Mouse (Mus musculus) hindbrain, embryonic 16.5 days (tissue): ENCODE results near the gene Padi1. TPM values are rescaled to one million over a fixed set of nuclear protein-coding genes. Genes with fewer than 3 reads are reported as not detected.

Source experiments
- ATAC-seq: fragments of 200-750 bp; cut with Nextera tagmentation; 2 replicates; pipeline ENCODE4 v1.8.0; 2017; ENCODE audit warnings: moderate TSS enrichment, moderate library complexity
- H3K27ac ChIP-seq: fragments of 300-500 bp; sonication (generic); 2 replicates; pipeline ENCODE4 v1.5.1; 2014; ENCODE audit warnings: low read depth, mild to moderate bottlenecking, control low read depth, low read length, moderate library complexity
- H3K27me3 ChIP-seq: fragments of 300-500 bp; sonication (generic); replicated peaks from 2 replicates; pipeline ENCODE4 v1.6.1; 2014; ENCODE audit warnings: low read length; ENCODE audit not compliant: control insufficient read depth, insufficient read depth
- H3K36me3 ChIP-seq: fragments of 300-500 bp; sonication (generic); 2 replicates; pipeline ENCODE4 v1.6.1; 2014; ENCODE audit warnings: mild to moderate bottlenecking, low read length, moderate library complexity, mixed read lengths; ENCODE audit not compliant: control insufficient read depth, insufficient read depth
- H3K4me1 ChIP-seq: fragments of 300-500 bp; sonication (generic); 2 replicates; pipeline ENCODE4 v1.6.1; 2014; ENCODE audit warnings: low read depth, low read length; ENCODE audit not compliant: control insufficient read depth, insufficient read depth
- H3K4me2 ChIP-seq: fragments of 300-500 bp; sonication (generic); 2 replicates; pipeline ENCODE4 v1.6.1; 2014; ENCODE audit warnings: mild to moderate bottlenecking, low read length, control low read depth, moderate library complexity
- H3K4me3 ChIP-seq: fragments of 300-500 bp; sonication (generic); 2 replicates; pipeline ENCODE4 v1.5.1; 2014; ENCODE audit warnings: mild to moderate bottlenecking, low read length, control low read depth, moderate library complexity
- H3K9ac ChIP-seq: fragments of 300-500 bp; sonication (generic); 2 replicates; pipeline ENCODE4 v1.6.1; 2014; ENCODE audit warnings: low read depth, mild to moderate bottlenecking, control low read depth, low read length, moderate library complexity
- H3K9me3 ChIP-seq: fragments of 300-500 bp; sonication (generic); 2 replicates; pipeline ENCODE4 v1.6.1; 2014; ENCODE audit warnings: mild to moderate bottlenecking, low read length, moderate library complexity; ENCODE audit not compliant: control insufficient read depth
- WGBS: fragments of 180-500 bp; shearing (Covaris S2); extraction: QIAGEN DNeasy Blood & Tissue Kit; methylation state at CpG from one replicate; pipeline ENCODE4 v1.1.7; 2014; 5-methylcytosine and 5-hydroxymethylcytosine counted together
- polyA plus RNA-seq: library from polyadenylated mRNA; unstranded; fragments of >200 nt; fragmentation: Nextera tagmentation; extraction: Ambion mirVana; gene quantifications from 2 replicates; pipeline ENCODE4 v1.2.1, GENCODE M21; 2015

The Padi1 gene
- polyA plus RNA-seq, 1 experiment from 2014 or later: not detected

DNA sequence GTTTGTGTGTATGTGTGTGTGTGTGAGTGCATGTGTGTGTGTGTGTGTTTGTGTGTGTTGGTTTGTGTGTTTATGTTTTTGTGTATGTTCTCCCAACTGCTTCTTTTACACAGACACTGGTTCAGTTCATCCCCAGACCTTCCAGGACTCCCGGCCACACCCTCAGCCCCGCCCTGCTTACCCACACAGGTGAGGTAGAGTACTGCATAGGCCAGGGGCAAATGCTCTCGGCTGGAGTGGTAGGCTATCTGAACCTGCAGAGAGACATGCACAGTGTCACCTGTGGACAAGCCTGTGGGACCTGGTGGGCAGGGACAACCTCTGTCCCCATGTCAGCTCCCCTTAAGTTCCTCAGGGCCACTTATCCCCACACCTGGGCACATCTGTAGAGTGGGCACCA is 44.2 kb downstream of the Padi1 start:
- Histone ChIP-seq H3K9me3 (no peaks in the 10 kb centered on the region), H3K27me3 (no peaks in the 10 kb centered on the region), H3K36me3 (no peaks in the 10 kb centered on the region), H3K27ac (no peak overlapping the region), H3K9ac (no peak overlapping the region), H3K4me3 (no peak overlapping the region), H3K4me1 (no peaks in the 10 kb centered on the region), H3K4me2 (no peak overlapping the region)
- WGBS: 85% methylated on average over 3 of the region's 3 CpGs
- no peak for ATAC-seq

DNA sequence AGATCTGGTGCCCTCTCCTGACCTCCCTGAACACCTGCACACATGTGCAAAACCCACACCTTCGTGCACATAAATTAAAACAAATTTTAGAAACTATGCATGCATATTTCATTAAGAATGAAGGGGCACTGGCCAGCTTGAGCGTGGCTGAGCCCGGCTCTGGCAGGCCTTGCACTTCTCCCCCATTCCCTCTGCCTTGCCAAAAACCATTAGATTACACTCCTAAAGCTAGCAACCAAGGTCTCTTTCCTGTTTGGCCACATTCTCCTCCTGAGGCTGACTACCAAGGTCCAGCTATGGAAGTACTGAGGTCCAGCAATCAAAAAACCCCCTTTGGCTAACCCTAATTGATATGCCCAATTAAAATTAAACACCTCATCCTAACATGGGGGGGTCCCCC is 48.8 kb downstream of the Padi1 start:
- 76% methylated on average over 3 of the region's 3 CpGs for WGBS
- Histone ChIP-seq H3K4me1 (no peaks in the 10 kb centered on the region), H3K9me3 (no peaks in the 10 kb centered on the region), H3K27ac (no peak overlapping the region), H3K36me3 (no peaks in the 10 kb centered on the region), H3K9ac (no peak overlapping the region), H3K4me3 (no peak overlapping the region), H3K4me2 (no peak overlapping the region), H3K27me3 (no peaks in the 10 kb centered on the region)
- ATAC-seq: no peak

DNA sequence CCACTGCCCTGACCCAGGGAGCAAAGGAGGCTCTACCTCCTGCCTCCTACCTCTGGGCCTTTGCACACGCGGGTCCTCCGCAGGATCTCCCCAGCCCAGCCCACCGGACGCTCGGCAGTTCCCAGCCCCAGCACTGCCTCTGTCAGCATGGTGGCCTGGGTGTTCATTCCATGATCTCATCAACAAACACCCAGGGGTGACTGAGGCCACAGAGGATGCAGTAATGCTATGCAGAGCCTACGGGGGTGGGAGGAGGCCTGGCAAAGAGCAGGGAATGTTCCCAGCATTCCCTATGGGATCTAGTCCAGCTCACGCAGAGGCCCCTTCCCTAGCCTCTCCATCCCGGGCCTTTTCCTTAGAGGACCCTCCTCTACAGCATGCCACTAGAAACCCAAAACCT is 50.9 kb downstream of the Padi1 start:
- Histone ChIP-seq H3K4me3 (no peak overlapping the region), H3K4me2 (no peak overlapping the region), H3K27ac (no peak overlapping the region), H3K4me1 (no peaks in the 10 kb centered on the region), H3K36me3 (no peaks in the 10 kb centered on the region), H3K9me3 (no peaks in the 10 kb centered on the region), H3K27me3 (no peaks in the 10 kb centered on the region), H3K9ac (no peak overlapping the region)
- no peak for ATAC-seq
- WGBS: 77% methylated on average over 9 of the region's 9 CpGs

DNA sequence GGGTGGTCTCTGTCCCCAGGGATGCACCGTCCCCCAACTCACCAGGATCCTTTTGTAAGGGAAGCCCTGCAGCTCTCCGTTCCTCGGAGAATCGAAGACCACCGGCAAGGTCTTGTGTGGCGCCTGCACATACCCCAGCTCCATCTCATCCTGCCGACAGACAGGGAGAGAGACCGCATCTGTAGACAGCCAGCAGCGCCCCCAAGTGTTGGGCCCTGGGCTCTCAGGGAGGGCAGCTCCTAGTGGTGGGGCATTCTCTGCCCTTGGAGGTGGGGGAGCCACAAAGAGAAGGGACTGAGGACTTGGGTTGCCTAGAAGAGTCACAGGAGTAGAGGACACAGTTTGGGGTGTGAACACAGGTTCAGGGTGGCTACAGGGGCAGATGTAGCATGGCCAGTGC is 51.8 kb downstream of the Padi1 start:
- no peaks in the 10 kb centered on the region for H3K4me1 ChIP-seq
- H3K4me3 ChIP-seq: no peak overlapping the region
- no peak overlapping the region for H3K4me2 ChIP-seq
- no peaks in the 10 kb centered on the region for H3K36me3 ChIP-seq
- no peaks in the 10 kb centered on the region for H3K27me3 ChIP-seq
- H3K9me3 ChIP-seq: no peaks in the 10 kb centered on the region
- ATAC-seq: no peak
- H3K27ac ChIP-seq: no peak overlapping the region
- H3K9ac ChIP-seq: no peak overlapping the region
- 44% methylated on average over 9 of the region's 9 CpGs for WGBS

DNA sequence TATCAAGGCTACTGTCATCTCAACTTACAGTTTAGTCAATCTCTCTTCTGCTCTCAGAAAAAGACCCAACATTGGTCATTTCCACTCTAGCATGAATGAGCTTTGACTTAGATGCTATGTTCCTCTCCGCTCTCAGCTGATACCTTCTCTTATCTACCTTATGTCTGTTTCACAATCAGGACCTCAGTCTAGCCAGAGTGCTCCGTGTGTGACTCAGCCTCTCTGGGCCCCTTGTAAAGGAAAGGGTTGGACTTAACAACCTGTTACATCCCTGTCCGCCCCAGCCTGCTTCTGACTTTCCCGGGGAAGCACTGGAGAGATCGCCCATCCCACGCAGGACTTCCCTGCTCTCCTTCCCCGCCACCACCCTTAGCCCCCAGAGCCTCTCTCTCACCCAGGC is 53.0 kb downstream of the Padi1 start:
- H3K27me3 ChIP-seq: no peaks in the 10 kb centered on the region; the same call in 1 of the 2 replicates
- H3K36me3 ChIP-seq: no peaks in the 10 kb centered on the region
- no peak overlapping the region for H3K9ac ChIP-seq
- WGBS: 93% methylated on average over 7 of the region's 7 CpGs
- H3K4me3 ChIP-seq: no peak overlapping the region
- no peaks in the 10 kb centered on the region for H3K9me3 ChIP-seq
- no peaks in the 10 kb centered on the region for H3K4me1 ChIP-seq
- H3K27ac ChIP-seq: no peak overlapping the region
- H3K4me2 ChIP-seq: no peak overlapping the region
- no peak for ATAC-seq

DNA sequence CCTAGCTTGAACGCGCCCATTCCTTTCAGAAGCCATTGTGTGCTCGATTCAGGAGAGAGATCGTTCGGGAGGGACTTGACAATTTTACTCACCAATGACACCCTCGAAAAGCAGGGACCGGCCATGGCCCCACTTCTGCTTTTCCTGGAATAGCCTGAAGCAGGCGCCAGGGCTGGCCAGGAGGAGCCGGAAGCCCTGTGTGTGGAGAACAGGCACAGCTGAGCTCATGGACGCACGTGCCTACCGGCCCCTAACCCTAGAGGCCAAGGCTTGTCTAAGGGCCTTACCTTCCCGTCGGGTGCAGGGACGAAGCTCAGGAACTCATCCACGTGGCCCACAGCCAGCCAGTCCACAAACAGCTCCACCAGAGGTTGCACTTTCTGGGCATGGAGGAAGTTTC is 54.5 kb downstream of the Padi1 start:
- Histone ChIP-seq H3K9ac (no peak overlapping the region), H3K9me3 (0 out of 2 replicates have a peak, but pooled peaks cover 2% of the 10 kb centered on the region), H3K27me3 (no peaks in the 10 kb centered on the region; the same call in 1 of the 2 replicates), H3K27ac (no peak overlapping the region), H3K4me1 (no peaks in the 10 kb centered on the region), H3K4me2 (no peak overlapping the region), H3K4me3 (no peak overlapping the region), H3K36me3 (no peaks in the 10 kb centered on the region)
- 85% methylated on average over 16 of the region's 16 CpGs for WGBS
- no peak for ATAC-seq

DNA sequence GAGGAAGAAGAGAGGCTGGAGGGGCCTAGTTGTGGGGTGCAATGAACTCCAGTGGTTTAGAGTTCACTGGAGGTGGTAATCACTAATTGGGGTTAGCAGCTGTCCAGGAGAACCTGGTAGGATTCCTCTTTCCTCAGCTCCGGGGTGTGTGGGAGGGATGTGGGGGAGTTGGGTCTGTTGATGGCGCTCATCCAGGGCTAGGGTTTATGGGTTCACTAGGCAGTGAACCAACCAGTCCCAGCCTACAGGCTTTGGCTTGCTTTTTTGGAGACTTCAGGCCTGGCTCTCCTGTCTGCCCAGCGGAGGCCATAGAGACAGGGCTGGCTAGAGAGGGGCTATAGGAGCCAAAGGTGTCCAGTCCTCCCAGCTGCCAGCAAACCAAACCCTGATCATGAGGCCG is 55.6 kb downstream of the Padi1 start:
- Histone ChIP-seq H3K4me2 (no peak overlapping the region), H3K36me3 (no peaks in the 10 kb centered on the region), H3K9ac (no peak overlapping the region), H3K27me3 (no peaks in the 10 kb centered on the region; the same call in 1 of the 2 replicates), H3K9me3 (0 out of 2 replicates have a peak, but pooled peaks cover 2% of the 10 kb centered on the region), H3K4me1 (no peaks in the 10 kb centered on the region), H3K4me3 (no peak overlapping the region), H3K27ac (no peak overlapping the region)
- ATAC-seq: no peak
- WGBS: 83% methylated on average over 3 of the region's 4 CpGs

DNA sequence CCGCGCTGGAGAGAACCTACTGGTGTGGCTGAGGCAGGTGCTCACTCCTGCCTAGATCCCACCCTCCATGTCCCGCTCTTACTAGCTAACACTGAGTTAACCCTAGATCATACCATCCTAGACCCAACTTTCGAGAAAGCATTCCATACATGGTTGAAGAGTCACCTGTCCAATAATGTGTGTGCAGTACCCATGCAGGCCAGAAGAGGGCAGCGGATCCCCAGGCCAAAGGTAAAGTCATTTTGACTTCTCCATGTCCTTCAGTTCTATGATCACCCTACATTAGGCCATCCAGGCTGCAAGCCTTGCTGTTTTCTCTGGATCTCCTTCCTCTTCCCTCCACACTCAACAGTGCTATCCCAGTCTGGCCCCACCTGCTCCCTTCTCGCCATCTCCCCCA is 56.6 kb downstream of the Padi1 start:
- Histone ChIP-seq H3K9ac (no peak overlapping the region), H3K27me3 (no peaks in the 10 kb centered on the region; the same call in 1 of the 2 replicates), H3K4me2 (no peak overlapping the region), H3K4me3 (no peak overlapping the region), H3K36me3 (no peaks in the 10 kb centered on the region), H3K27ac (no peak overlapping the region), H3K9me3 (0 out of 2 replicates have a peak, but pooled peaks cover 2% of the 10 kb centered on the region), H3K4me1 (no peaks in the 10 kb centered on the region)
- 43% methylated on average over 6 of the region's 6 CpGs for WGBS
- ATAC-seq: no peak

DNA sequence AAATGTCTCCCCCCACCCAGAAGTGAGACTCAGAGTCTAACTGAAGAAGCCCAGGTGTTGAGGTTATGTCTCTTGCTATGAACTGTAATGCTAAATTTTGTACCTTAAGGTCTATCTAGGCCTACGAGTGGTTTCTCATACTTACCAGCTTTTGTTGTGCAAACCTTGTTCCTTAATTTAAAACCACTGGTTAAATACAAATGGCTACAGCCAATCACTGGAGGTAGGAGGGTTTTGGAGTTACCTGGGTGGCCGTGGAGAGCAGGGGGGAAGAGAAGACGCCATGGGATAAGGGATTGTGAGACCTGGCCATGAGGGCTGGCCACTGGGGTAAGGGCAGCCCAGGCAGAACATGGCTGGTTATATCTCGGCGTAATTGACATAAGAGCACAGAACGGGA is 57.3 kb downstream of the Padi1 start:
- Histone ChIP-seq H3K4me1 (no peaks in the 10 kb centered on the region), H3K36me3 (no peaks in the 10 kb centered on the region), H3K4me3 (no peak overlapping the region), H3K4me2 (no peak overlapping the region), H3K27me3 (no peaks in the 10 kb centered on the region; the same call in 1 of the 2 replicates), H3K27ac (no peak overlapping the region), H3K9ac (no peak overlapping the region), H3K9me3 (0 out of 2 replicates have a peak, but pooled peaks cover 2% of the 10 kb centered on the region)
- ATAC-seq: no peak
- 87% methylated on average over 6 of the region's 6 CpGs for WGBS

DNA sequence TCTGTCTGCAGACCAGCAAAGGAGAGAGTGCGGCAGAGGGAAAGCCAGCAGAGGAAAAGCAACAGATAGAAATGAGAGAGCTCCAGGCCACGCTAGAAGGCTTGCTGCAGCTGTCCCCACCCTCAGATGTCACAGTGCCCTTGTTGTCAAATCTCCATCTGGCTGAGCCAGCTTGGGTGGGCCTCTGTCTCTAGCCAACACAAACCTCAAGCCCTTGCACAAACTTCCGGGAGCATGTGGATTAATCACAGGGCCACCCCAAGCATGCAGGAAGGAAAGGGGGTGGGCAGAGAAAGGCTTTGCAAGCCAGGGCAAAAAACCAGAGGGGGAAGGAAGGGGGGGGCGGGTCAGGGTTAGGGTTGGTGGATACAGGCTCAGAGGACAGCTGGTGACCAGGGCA is 58.2 kb downstream of the Padi1 start:
- no peaks in the 10 kb centered on the region; the same call in 1 of the 2 replicates for H3K27me3 ChIP-seq
- H3K36me3 ChIP-seq: no peaks in the 10 kb centered on the region
- H3K4me2 ChIP-seq: no peak overlapping the region
- WGBS: 63% methylated on average over 4 of the region's 4 CpGs
- H3K9ac ChIP-seq: no peak overlapping the region
- no peaks in the 10 kb centered on the region for H3K4me1 ChIP-seq
- H3K9me3 ChIP-seq: 0 out of 2 replicates have a peak, but pooled peaks cover 2% of the 10 kb centered on the region
- ATAC-seq: no peak
- no peak overlapping the region for H3K4me3 ChIP-seq
- no peak overlapping the region for H3K27ac ChIP-seq
